ENCODE assay signal across 9 mouse cellular contexts in the genomic region with DNA sequence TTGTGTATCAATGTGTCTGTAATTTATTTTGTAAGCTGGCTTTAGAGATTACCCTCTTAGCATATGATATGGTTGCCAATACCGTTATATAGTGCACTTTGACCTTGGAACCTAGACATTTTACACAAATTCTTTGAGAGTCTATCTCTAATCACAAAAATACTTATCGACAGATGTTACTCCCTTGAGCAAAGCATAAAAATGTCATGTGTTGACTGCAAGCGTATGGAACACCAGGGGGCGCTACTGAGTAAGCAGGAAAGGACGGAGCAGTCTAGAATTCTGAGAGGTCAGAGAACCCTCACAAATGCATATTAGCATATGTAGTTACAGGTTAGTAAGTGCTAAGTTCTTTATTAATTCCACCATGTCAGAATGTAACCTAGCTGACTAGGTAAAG. TPM values are rescaled to one million over a fixed set of nuclear protein-coding genes. Genes with fewer than 3 reads are reported as not detected.
A peak's percentile ranks its signal among the peaks of the same experiment; 100 is the strongest.
DNase-seq lines count a peak whose midpoint lies in the region; ATAC-seq and TF ChIP-seq lines count a peak whose summit lies in the region.
"Had no signal": no experiment of that assay in that cellular context is flagged by ENCODE, and none has a peak within 500 bp of the region (broad histone marks: within the 10 kb centered on the region; RNA-seq: fewer than 3 reads in every experiment).

No protein-coding gene starts in this region.

- intact Hi-C loops in gastrocnemius, adult 2 months (cut with DNase I), result loop anchor here (1.0 to 10.0 kb wide), 4 partner anchors 122 to 1110 kb away; no protein-coding TSS in a partner anchor

- DNase-seq in CD4-positive, CD25-positive, alpha-beta regulatory T cell, adult 2 months (ENCODE audit: low read depth, low spot score), result peak; percentile 83
- DNase-seq in WW6 (ENCODE audit: low read depth, low spot score), result peak; percentile 60
- DNase-seq in cerebellum, postnatal 36 days, result peak; percentile 80 to 83
- DNase-seq in gastrocnemius, adult 2 months, result peak; percentile 79
- DNase-seq in kidney, postnatal 4 days, result peak; percentile 92
- DNase-seq in retina, embryonic 14.5 days (ENCODE audit: low spot score), result peak; percentile 88
- peak; percentile 54 for DNase-seq in urinary bladder, postnatal 10 days (ENCODE audit: low spot score)

- WGBS in liver, embryonic 16.5 days (ENCODE audit: insufficient replicate concordance), result 5% methylated on average over 5 of the region's 5 CpGs

- no peak overlapping the region for H3K27ac ChIP-seq in gastrocnemius, adult 2 months
- H3K27ac ChIP-seq in liver, embryonic 16.5 days (ENCODE audit: low read length), result no peak overlapping the region
- H3K27ac ChIP-seq: heart, embryonic 15.5 days had no signal

- peaks cover 11% of the 10 kb centered on the region for H3K4me1 ChIP-seq in liver, embryonic 16.5 days (ENCODE audit: control insufficient read depth, low read depth, low read length)

- no peak overlapping the region for H3K4me2 ChIP-seq in liver, embryonic 16.5 days (ENCODE audit: low read depth, low read length)
- H3K4me2 ChIP-seq: heart, embryonic 15.5 days had no signal

- H3K9me3 ChIP-seq in liver, embryonic 16.5 days (replicated peaks; ENCODE audit: control insufficient read depth, low read length), result no peaks in the 10 kb centered on the region
- H3K9me3 ChIP-seq: heart, embryonic 15.5 days had no signal

- H3K27me3 ChIP-seq in liver, embryonic 16.5 days (ENCODE audit: control insufficient read depth, insufficient read depth, low read depth, low read length), result no peaks in the 10 kb centered on the region
- H3K27me3 ChIP-seq: heart, embryonic 15.5 days had no signal

- peaks cover 21% of the 10 kb centered on the region for H3K36me3 ChIP-seq in liver, embryonic 16.5 days (ENCODE audit: control insufficient read depth, insufficient read depth)

- no peak overlapping the region for H3K9ac ChIP-seq in liver, embryonic 16.5 days (ENCODE audit: low read depth, low read length)
- H3K9ac ChIP-seq: heart, embryonic 15.5 days had no signal

- peak; percentile 99 for TF ChIP-seq CTCF in gastrocnemius, adult 2 months (IDR thresholded peaks at IDR 0.05)

- no peak overlapping the region for H3K4me3 ChIP-seq in gastrocnemius, adult 2 months
- H3K4me3 ChIP-seq in liver, embryonic 16.5 days (ENCODE audit: low read depth, low read length), result no peak overlapping the region
- H3K4me3 ChIP-seq: heart, embryonic 15.5 days had no signal

- 0 out of 2 replicates have a peak, but pooled peaks have one; percentile 11 for ATAC-seq in liver, embryonic 16.5 days (ENCODE audit: low read depth)

RNA-seq across cellular contexts. Expression of gene Rpl37a, which starts 5.8 kb away (rescaled TPM):
- 100 to 1,000 TPM; 527 to 602 TPM for total RNA-seq in gastrocnemius, adult 2 months (2021)
- 749 and 899 TPM in 2 replicates for polyA plus RNA-seq in liver, embryonic 16.5 days (2015; fragmentation: Nextera tagmentation; extraction: Ambion mirVana)

RNA-seq across cellular contexts. Expression of gene Ankar, which starts 16.5 kb away (rescaled TPM):
- not detected for total RNA-seq in gastrocnemius, adult 2 months (2021)
- not detected in 2 replicates for polyA plus RNA-seq in liver, embryonic 16.5 days (2015; fragmentation: Nextera tagmentation; extraction: Ambion mirVana)
- polyA plus RNA-seq: heart, embryonic 15.5 days had no signal
